Mouse (Mus musculus): ENCODE results near the gene U2af1l4.

U2af1l4 gene

DNA sequence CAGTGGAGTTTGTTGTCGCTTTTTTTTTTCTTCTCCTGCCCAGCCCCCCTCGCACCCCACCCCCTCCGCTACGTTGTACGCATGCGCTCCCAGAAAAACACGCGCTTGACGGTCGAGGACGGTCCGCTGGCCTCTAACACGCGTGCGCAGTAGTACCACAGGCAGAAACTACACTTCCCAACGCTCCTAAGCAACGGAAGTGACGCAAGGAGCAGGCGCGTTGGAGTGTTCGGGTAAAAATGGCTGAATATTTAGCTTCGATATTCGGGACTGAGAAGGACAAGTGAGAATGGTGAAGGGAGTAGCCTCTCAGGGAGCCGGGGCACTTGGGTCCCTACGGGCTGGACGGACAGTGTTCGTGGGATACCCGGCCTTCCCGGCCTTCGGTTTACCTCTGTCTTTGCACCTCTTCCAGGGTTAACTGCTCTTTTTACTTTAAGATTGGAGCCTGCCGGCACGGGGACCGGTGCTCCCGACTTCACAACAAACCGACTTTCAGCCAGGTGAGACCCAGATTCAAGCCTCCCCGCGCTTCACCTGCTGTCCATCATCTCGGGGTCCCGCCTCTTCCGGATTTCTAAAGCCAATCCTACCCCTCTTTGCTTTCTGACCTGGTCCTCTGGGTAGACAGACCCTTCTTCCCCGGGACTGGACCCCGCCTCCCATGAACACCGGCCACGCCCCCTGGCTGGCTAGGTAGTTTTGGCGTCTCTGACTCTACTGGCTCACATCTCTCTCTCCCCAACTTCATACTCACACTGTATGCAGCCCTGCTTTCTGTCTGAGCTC, at the start of gene U2af1l4, which contains the start of the genes Gm49396 and Psenen:
TSS of gene U2af1l4 (plus strand) at position 185 of the 789 bp plus-strand sequence.
TSS of gene Gm49396 (plus strand) at position 228 of the 789 bp plus-strand sequence.
TSS of gene Psenen (minus strand) at position 511 of the 789 bp plus-strand sequence.
- DNase-seq = peak; percentile 96

DNA sequence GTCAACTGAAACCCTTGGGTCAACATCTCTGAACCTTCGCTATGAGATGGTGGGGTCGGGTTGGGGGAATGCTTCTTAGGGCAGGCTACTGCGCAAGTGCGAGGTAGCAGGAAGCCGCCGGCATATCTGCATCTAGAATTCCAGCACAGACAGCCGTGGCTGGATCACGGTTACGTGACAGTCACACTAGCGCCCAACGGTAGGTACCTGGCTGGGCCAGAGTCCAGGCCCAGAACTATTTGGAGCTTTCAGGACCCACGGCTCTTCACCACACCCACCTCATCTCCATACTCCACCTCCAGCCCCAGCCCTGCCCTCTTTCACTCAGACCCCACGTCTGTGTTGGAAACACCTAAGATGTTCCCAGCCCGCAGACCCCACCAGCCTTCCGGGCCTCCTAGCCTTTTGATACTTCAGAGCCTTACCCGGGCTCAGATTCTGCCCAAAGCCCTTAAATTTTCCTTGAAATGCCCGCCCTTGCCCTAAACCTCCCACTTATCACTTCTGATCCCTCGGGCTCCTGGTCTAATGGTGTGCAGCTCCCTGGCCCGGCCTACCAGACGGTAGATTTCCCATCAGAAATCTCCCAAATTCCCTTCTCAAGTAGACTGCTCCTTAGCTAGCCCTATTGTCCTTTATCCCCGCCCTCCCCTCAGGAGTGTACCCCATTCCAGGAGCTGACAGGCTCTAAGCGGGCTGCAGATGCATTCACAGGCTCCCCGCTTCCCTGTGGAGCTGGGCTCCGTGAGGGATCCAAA, 47.9 kb upstream of the U2af1l4 start:
- DNase-seq = no peak

DNA sequence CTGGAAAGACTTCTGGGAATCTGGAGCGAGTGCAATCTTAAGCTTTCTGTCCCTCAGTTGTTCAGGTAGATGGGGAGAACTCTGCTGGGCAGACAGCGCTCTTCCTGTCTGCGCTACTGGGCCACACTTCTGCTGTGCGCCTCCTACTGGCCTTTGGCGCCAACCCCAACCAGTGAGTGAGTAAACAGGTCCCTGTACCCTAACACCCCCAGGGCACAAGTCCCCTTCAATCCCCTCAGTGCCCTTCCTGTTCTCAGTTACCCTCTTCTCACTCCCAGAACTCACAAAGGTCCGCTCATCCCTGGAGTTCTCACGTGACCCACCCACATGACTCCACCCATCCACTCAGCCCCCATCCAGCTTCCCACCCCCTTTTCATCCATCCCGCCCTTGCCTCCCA, 44.8 kb upstream of the U2af1l4 start:
- no peak for DNase-seq

DNA sequence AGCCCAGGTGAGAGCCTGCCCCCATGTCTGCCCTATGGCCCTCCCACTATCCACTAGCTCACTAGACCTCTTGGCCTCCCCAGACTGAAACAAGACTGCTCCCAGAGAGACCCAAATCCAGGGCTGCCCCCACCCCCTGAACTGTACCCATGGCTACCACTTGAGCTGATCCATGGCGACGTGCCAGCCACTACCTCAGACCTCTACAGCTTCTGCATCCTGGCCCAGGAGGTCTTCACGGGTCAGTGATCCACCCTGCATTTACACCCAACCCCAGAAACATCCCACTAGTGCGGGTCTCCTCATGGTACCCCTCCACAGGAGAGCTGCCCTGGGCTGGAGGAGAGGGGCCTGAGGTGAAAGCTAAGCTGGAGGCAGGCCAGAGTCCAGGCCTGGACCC, 42.7 kb upstream of the U2af1l4 start:
- no peak for DNase-seq

DNA sequence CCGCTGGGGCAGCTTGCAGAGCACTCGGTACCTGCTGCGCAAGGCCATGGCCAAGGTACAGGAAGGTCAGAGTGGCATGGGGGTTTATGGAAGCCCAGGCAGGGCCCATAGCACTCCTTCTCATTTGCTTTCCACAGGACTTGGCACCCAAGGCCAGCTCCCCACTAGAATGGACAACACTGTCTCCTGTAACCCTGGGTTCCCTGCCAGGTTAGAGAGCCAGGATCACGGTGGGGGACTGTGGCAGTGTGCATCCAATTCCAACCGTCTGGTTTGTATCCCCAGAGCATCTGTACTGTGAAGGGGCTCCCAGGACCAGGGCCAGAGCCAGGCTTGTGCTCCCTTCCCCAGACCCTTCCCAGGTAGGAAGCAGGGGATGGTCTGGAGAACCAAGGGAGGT, 42.2 kb upstream of the U2af1l4 start:
- DNase-seq = no peak

DNA sequence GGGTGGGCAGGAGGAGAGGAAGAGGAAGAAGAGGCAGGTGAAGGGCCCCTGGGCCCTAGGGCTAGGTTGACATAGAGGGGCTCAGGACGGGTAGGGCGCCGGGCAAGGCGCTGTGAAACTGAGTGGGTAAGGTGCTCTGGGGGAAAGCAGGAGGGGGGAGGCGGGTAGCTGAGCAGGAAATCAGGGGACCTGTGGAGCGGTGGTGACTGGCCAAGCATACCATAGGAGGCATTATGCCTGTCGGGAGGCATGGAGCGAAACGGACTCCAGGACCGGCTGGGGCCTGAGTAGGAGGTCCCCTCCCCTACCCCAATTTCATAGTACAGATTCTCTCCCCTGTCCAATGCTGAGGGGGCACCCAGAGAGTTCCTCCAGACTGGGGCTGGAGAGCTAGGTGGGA, 40.2 kb upstream of the U2af1l4 start:
- no peak for DNase-seq

DNA sequence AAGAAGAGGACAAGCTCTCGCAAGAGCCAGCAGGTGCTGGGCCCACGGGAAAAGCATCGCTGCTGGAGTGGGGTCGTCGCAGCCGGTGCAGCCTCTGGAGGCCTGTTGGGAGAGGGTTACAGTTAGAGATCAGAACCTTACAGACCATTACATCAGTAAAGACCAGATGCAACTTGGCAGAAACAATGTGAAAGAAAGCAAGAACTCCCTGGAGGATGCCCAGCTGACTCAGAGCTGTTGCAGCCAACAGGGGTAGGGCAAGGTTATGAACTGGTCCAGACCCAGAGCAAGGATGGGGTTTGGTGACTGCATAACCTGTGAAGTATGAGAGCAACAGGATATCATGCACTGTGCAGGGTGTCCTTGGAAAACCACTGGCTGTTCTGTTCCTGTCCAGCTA, 38.6 kb upstream of the U2af1l4 start:
- no peak for DNase-seq

DNA sequence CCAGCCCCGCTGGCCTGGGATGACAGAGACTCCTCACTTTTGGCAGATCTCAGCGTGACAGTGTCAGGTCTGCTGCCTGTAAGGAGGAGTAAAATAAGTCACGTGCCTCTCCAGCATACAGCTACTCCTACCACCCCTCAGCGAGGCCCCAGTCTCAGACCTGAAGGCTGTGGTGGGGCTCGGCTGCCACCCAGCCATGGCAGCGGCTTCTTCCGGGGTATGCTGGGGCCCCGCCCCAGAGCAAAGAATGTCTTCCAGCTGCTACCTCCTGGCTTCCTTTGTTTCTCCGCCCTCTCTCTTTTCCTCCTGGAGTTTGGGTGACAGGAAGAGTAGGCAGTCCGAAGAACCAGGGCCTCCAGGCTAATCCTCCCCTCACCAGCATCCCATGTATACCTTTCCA, 37.1 kb upstream of the U2af1l4 start:
- no peak for DNase-seq

DNA sequence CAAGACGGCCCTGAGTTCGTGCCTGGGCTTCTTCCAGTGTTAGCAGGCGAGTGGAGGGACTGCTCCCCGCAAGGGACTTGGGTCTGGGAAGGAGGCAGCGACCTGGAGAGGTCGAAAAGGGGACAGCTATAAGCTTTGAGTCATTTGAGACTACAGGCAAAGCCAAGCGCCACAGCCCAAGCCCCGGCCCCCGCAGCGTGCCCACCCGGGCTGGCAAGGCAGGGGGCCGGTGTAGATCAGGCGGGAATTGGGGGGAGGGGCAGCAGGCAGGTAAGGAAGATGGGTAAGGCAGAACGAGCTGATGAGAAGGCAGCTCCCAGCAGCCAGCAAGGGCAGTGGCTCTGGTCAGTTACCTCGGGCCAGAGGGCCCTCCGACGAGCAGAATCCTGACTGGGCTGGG, 36.7 kb upstream of the U2af1l4 start:
- no peak for DNase-seq

DNA sequence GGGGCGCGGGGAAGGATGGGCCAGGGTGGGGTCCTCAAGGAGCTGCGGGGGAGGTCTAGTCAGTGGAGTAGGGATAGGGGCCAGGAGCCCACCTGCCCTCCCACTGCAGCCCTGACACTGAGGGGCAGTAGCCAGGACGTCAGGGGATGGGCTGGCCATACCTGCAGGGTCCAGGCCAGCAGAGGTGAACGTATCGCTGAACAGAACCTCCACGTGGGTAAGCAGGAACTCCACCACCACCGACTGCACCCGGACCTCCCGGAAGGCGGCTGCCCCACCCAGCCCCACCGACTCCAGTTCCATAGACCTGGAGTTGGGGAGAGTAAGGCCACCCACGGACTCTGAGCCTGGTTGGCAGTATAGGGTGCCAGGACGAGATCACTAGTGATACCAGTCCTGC, 36.1 kb upstream of the U2af1l4 start:
- DNase-seq = no peak

DNA sequence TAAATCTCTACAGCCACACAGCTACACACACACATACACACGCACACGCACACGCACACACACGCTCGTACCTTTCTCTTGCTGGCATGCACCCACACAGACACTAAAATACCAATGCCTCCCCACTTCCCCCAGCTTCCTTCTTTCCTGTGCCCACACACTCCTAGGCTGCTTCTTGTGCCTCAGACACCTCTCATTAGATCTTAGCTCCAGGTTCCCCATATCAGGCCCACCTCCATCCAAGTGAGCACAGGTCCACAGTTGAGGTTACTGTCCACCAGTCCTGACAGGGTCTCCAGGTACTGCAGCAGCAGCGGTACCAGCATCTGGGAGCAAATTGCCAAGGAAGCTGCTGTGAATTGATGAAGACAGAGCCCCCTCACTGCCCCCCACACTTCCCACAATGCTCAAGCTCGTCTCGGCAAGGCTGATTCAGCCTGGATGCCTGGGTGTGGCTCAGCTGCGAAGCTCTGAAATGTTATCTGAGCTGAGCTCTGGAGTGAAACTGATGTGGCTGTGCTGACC, 31.7 kb upstream of the U2af1l4 start:
- DNase-seq = no peak

DNA sequence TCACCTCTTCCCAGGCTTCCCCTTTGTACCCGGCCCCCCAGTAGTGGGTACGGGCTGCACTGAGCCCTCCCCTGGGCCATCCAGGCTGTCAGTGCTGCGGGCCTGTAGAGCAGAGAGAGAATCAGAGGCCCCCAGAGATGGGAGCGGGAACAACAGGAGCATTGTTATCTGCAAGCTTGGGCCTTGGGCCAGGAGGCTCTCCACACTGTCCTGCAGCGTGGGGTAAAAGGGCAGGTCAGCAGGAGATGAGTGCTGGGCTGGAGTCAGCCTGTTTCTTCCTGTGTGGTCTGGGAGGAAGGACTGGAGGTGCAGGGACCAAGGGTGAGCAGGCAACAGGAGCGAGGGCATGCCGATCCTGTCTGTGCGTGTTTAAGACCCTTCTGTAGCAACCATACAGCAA, 30.2 kb upstream of the U2af1l4 start:
- no peak for DNase-seq

DNA sequence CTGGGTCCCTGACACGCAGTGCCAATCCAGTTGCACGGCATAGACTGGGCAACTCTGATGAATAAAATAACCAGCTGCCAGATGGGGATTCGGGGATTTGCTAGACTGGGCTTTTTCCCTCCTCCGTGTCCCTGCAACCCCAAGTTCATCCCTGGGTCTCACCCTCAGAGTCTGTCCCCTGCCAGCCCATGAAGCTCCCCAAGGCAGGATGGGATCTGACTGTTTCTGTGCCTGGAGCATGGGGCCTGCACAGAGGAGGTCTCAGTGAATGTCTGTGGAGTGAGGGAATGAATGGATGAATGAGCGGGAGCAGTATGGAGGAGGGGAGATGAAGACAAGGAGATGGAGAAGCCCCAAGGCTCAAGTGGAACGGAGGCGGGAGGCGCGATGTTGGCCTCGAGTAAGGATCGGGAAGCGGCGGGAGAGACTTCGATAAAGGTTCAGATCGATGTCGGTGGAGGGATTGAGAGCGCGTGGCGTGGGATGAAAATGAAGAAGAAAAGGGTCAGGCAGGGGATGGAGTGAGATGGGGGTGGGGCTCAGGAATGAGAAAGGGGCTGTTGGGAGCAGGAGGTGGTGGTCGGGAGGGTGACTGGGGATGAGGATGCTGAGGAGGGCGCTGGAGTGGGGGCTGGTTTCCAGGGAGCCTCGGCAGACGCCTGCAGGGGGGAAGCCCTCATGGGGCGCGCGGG, 29.0 kb upstream of the U2af1l4 start:
- no peak for DNase-seq

DNA sequence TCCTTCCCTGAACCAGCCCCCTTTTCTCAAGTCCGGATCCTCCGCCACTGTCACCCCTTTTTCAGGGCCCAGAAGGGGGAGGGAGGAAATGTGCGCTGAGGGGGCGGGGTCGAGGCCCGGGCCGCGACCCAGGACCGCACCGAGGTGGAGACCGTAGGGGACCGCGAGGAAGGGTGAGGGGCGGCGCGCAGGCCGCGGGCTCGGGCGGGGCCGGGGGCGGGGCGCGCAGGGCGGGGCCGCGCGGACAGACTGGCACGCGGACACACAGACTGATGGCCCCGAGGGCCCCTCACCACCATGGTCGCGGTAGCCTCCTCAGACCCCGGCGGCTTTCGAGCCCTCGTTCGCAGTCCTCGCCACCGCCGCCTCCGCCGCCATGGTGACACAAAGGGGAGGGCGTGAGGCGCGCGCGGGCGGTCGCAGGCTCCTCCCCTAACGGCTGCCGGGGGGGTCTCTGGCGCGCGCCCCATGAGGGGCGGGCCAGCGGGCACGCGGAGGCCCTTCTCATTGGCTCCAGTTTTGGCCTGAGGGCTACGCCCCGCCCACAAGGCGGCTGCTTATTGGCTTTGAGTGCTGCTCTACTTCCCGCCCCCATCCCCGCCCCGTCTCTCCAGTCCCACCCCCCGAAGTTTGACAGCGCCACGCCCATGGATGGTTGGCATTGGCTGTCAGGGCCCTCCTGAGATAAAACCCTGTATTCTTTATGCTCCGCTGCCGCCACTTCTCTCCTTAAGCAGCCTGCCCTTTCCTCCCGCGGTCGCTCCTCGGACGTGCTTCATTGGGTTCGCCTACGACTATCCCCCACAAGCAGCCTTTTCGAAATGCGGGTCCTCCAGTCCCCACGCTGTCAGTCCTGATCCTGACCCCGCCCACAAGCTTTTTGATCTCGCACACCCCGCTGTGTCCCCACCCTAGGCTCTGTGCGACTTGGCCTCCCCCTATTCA, 28.2 kb upstream of the U2af1l4 start, which contains the start of gene Arhgap33:
TSS of gene Arhgap33 (minus strand) at position 428 of the 945 bp plus-strand sequence.
- peak; percentile 97 for DNase-seq

DNA sequence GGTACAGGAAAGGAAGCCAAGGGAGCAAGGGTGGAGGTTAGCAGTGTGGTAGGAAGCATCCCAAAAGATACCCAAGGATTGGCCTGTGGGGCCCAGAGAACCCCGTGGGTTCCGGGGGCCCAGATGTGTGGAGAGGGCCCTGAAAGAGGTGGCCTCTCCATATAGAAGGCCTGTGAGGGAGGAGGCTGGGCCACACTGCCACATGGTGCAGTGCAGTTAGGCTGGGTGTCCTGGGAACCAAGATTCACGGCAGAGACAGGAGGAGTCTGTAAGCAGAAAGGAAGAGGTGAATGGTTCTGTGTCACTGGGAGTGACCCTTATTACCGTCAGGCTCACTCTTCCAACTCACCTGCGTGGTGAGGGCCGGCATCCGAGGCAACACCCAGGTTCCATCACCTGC, 22.5 kb upstream of the U2af1l4 start:
- DNase-seq = no peak

DNA sequence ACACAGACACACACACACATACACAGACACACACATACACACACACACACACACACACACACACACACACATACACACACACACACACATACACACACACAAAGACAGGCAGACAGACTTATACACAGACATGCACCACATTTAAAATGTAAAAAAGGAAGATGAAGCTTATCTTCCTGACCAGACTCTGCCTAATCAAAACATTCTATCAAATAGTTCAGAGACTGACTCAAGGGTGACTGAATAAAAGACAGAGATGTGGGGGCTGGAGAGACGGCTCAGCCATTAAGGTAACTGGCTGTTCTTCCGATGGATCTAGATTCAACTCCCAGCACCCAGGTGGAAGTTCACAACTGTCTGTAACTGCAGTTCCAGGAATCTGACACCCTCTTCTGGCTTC, 18.8 kb upstream of the U2af1l4 start:
- no peak for DNase-seq

DNA sequence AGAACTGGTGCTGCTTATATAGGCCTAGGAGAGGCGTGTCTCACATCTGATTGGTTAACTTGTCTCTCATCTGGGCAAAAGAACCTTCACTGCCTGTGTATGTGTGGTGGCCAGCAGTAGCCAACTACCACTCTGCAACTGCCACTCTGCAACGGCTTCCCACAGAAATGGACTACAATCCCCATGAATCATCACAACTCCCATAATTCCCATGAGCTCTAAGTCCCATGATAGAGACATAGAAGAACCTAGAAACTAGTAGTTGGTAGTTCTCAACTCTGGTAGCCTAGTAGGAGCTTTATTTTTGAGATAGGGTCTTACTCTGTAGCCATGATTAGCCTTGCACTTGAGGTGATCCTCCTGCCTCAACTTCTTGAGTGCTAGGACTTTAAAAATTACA, 13.2 kb upstream of the U2af1l4 start:
- no peak for DNase-seq

DNA sequence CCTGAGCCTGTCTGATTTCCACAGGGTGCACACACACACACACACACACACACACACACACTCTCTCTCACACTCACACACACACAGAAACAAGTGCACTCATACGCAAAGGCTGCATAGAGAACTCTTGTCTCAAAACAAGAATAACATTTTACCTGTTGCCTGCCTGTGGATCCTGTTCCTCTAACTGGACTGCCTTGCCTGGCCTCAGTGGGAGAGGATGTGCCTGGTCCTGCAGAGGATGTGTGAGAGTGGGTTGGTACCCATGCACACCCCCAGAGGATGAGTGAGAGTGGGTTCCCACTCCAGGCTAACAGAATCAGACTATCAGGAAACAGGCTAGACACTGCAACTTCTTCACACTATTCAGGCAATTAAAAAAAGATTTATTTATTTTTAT, 12.5 kb upstream of the U2af1l4 start:
- DNase-seq = no peak

DNA sequence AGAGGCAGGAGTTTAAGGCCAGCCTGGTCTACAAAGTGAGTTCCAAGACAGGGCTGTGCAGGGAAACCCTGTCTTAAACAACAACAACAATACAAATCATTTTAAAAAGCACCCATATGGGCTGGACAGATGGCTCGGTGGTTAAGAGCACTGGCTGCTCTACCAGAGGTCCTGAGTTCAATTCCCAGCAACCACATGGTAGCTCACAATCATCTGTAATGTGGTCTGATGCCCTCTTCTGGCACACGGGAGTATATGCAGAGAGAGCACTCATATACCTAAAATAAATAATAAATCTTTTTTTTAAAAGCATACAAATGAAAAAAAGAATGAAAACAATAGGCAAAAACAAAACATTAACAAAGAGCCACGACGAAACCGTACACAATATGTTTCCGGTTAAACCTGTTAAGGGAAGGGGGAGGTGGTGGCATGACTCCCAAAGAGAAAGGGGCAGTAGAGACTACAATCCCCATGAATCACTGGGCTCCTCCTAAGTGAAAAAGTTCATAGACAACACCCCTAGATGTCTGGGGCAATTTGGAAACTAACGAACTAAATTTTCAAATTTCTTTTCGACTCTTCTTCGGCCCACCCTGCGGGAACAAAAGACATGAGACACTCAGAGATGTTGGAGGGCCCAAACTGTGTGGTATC, 11.5 kb upstream of the U2af1l4 start:
- DNase-seq = no peak

DNA sequence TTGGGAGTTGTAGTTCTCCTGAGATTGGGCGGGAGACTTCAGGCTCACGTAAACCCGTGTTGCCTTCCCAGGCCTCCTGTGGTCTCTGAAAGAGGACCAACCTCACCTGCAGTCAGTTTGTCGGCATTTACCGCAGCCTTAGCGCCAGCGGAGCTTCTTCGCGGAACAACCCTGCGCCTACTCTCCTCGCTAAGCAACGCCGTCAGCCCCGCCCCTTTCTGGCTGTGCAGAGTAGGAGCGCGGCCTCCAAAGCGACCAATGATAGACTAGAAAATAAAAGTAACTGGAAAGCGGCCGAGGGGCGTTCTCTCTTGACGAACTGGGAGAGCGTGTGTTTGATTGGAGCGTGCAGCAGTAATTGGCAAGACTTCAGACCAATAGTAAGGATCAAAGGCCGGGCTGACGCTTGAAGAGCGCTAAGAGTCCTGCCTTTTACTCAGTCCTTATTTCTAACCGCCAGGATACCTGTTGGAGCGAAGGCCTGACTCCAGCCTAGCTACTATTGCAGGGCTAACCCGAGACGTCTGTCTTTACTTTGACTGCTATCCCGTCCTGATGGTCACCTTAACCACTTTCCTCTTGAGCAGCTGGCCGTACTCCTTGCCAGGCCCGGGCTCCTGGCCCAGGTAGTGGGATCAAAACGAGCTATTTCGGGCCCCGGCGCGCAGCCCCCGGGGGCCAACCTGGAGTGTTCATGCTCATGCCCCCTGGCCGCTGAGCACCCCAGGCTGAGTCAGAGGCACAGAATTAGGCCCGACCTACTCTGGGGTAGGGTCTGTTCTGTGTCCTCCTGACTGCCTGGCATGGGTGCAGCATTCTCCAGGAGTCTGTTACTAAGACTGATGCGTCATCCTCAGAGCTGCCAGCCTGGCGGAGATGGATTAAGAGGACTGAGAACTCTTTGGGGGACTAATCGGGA, 10.7 kb upstream of the U2af1l4 start, which contains the start of the genes Hspb6 and Proser3:
TSS of gene Hspb6 (plus strand) at position 77 of the 919 bp plus-strand sequence.
TSS of gene Proser3 (minus strand) at position 198 of the 919 bp plus-strand sequence.
- DNase-seq = peak; percentile 96

Data from right cerebral cortex, postnatal 14 days (tissue).